Mouse (Mus musculus): ENCODE measurements around the gene 2610507B11Rik.

GRCm38 (mm10) chr11:78290654-78291053, 29.1 kb downstream of the 2610507B11Rik start, which contains the start of gene BC030499:
- TF ChIP-seq RCOR1 (IDR thresholded peaks at IDR 0.05; ENCODE audit: low read depth, low read length), result no peak
- no peak for TF ChIP-seq GATA1 (IDR thresholded peaks at IDR 0.05; ENCODE audit: low read depth, low read length)
- TF ChIP-seq EP300 (IDR thresholded peaks at IDR 0.05; ENCODE audit: low read depth in 1 of 2, low read length in 2 of 2), result no peak
- TF ChIP-seq TAL1 (IDR thresholded peaks at IDR 0.05; ENCODE audit: low read length), result no peak
- TF ChIP-seq BHLHE40 (IDR thresholded peaks at IDR 0.05; ENCODE audit: borderline replicate concordance, low read depth, low read length), result no peak
- TF ChIP-seq ZC3H11A (IDR thresholded peaks at IDR 0.05; ENCODE audit: low read depth, low read length), result no peak
- TF ChIP-seq CTCF (IDR thresholded peaks at IDR 0.05 in 2 of 3, conservative IDR thresholded peaks at IDR 0.05 in 1 of 3; ENCODE audit: control insufficient read depth in 1 of 3, insufficient read depth in 1 of 3, low read depth in 2 of 3, low read length in 3 of 3, poor library complexity in 1 of 3, severe bottlenecking in 1 of 3), result no peak
- TF ChIP-seq POLR2AphosphoS2 (IDR thresholded peaks at IDR 0.05; ENCODE audit: low read length), result no peak
- TF ChIP-seq MAFK (IDR thresholded peaks at IDR 0.05; ENCODE audit: borderline replicate concordance, low read depth, low read length), result no peak
- no peak for TF ChIP-seq ETS1 (IDR thresholded peaks at IDR 0.05; ENCODE audit: low read depth, low read length)
- TF ChIP-seq POLR2A (IDR thresholded peaks at IDR 0.05; ENCODE audit: control insufficient read depth in 1 of 2, insufficient read depth in 1 of 2, low read depth in 1 of 2, low read length in 2 of 2, poor library complexity in 1 of 2), result no peak
- no peak for TF ChIP-seq UBTF (IDR thresholded peaks at IDR 0.05; ENCODE audit: borderline replicate concordance, insufficient read depth, low read depth, low read length)

Measured in MEL (cell line).